Mouse (Mus musculus): ENCODE data around the gene Ice1.

- TF ChIP-seq GATA1 (IDR thresholded peaks at IDR 0.05; ENCODE audit: borderline replicate concordance, low read length) (no peak), CTCF (IDR thresholded peaks at IDR 0.05; ENCODE audit: low read depth, low read length) (no peak)
Observed at GRCm38 (mm10) chr13:70510199-70510598, 127.2 kb downstream of the Ice1 start.
